Mouse (Mus musculus): ENCODE data around the gene Gcgr. TPM values are rescaled to one million over a fixed set of nuclear protein-coding genes. Genes with fewer than 3 reads are reported as not detected.

Gcgr gene
- 0.07 and 0.18 TPM in 2 replicates for polyA plus RNA-seq (2012; rRNA removed)

DNA sequence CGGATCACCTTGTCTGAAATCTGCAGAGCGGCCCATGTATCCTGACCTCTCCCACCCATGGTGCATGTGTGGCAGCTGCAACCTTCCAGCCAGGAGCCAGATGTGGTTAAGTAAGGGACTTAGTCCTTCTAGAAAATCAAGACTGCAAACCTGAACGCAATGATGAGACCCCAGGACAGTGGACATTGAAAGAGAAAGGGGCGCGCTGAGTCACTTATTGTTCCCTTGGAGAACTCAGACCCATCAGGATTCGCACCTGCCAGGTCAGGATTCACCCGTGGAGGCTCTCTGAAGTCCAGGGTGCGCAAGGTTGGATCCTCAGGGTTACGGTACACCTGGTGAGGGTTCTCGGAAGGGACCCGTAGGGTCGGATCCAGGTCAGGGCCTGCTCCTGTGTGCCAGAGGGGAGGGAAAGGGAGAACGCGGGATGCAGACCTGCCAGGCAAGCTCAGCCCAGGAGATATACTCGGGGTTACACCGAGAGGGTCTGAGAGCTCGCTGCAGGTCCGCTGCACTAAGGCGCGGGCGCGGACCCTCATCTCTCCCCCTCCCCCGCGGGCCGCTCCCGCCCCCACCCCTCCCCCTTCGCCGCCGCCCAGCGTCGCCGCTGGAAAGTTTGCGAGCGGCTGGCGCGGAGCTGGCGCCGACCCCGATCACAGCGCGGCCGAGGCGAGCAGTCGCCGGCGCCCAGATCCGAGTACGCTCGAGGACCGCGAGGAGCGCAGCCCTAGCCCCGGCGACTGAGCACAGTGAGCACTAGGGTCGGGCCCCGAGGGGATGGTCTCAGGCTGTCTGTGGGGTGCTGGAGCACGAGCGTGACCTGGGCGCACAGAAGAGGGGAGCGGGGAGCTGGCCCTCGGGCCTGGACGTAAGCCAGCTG, at the start of gene Gcgr:
Gcgr (plus strand) TSS at position 615 of the 880 bp plus-strand sequence.
- no peaks in the 10 kb centered on the region for H3K27me3 ChIP-seq (ENCODE audit: control insufficient read depth, insufficient read depth, low read length)
- peak within 1 kb of the TSS; percentile 54 for H3K4me3 ChIP-seq (ENCODE audit: control insufficient read depth, low read depth, low read length)
- peaks cover 3% of the 10 kb centered on the region for H3K4me1 ChIP-seq (ENCODE audit: control insufficient read depth, insufficient read depth, low read length)
- no peak within 1 kb of the TSS for H3K27ac ChIP-seq (ENCODE audit: control insufficient read depth, insufficient read depth, low read depth, low read length)
- no peak for TF ChIP-seq POLR2A (IDR thresholded peaks at IDR 0.05; ENCODE audit: control insufficient read depth, low read depth, low read length)
- TF ChIP-seq CTCF (IDR thresholded peaks at IDR 0.05; ENCODE audit: control insufficient read depth, insufficient read depth, insufficient replicate concordance, low read depth, low read length), result no peak
- no peaks in the 10 kb centered on the region for H3K36me3 ChIP-seq (ENCODE audit: control insufficient read depth, insufficient read depth, low read length)

DNA sequence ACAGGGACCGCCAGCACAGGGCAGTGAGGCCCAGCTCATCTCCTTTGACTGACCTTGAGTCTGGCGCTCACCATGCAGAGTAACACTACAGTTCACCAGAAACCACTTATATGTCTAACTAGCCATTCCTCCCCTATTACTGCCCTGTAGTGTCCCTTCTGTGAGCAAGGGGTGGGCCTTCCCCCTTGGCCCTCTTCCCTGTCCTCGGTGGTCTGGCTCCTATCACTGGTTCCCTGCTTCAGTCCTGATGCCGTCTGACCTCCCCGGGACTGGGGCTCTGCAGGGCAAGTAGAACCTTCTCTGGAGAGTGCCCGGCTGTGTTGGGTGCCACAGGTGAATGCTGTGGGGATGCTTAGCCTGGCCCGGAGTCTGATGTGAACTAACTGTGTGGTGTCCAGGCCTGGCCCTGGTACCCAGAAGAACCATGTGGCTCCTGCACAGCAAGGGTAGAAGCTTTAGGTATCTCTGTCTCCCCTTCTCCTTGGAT, 47.0 kb upstream of the Gcgr start:
- 0 out of 2 replicates have a peak overlapping the region, but pooled peaks have one; percentile 92 for H3K4me3 ChIP-seq (ENCODE audit: control insufficient read depth, low read depth, low read length)
- peaks cover 2% of the 10 kb centered on the region for H3K36me3 ChIP-seq (ENCODE audit: control insufficient read depth, insufficient read depth, low read length)
- no peak for TF ChIP-seq CTCF (IDR thresholded peaks at IDR 0.05; ENCODE audit: control insufficient read depth, insufficient read depth, insufficient replicate concordance, low read depth, low read length)
- no peak for TF ChIP-seq POLR2A (IDR thresholded peaks at IDR 0.05; ENCODE audit: control insufficient read depth, low read depth, low read length)
- no peak overlapping the region for H3K27ac ChIP-seq (ENCODE audit: control insufficient read depth, insufficient read depth, low read depth, low read length)
- no peaks in the 10 kb centered on the region for H3K27me3 ChIP-seq (ENCODE audit: control insufficient read depth, insufficient read depth, low read length)
- peaks cover 11% of the 10 kb centered on the region for H3K4me1 ChIP-seq (ENCODE audit: control insufficient read depth, insufficient read depth, low read length)

- TF ChIP-seq POLR2A (IDR thresholded peaks at IDR 0.05; ENCODE audit: control insufficient read depth, low read depth, low read length) (peak; percentile 79), CTCF (IDR thresholded peaks at IDR 0.05; ENCODE audit: control insufficient read depth, insufficient read depth, insufficient replicate concordance, low read depth, low read length) (no peak)
- peak within 1 kb of the TSS; percentile 79 for H3K27ac ChIP-seq (ENCODE audit: control insufficient read depth, insufficient read depth, low read depth, low read length)
- peaks cover 2% of the 10 kb centered on the region for H3K36me3 ChIP-seq (ENCODE audit: control insufficient read depth, insufficient read depth, low read length)
- peaks cover 11% of the 10 kb centered on the region for H3K4me1 ChIP-seq (ENCODE audit: control insufficient read depth, insufficient read depth, low read length)
- peak within 1 kb of the TSS; percentile 92 for H3K4me3 ChIP-seq (ENCODE audit: control insufficient read depth, low read depth, low read length)
- H3K27me3 ChIP-seq (ENCODE audit: control insufficient read depth, insufficient read depth, low read length), result no peaks in the 10 kb centered on the region
Observed at GRCm38 (mm10) chr11:120484265-120484981, 46.1 kb upstream of the Gcgr start, which contains the start of gene Mrpl12. Gene Mrpl12, plus strand, starts transcription at chr11:120484613.

- Histone ChIP-seq H3K36me3 (ENCODE audit: control insufficient read depth, insufficient read depth, low read length) (peaks cover 2% of the 10 kb centered on the region), H3K27me3 (ENCODE audit: control insufficient read depth, insufficient read depth, low read length) (no peaks in the 10 kb centered on the region), H3K27ac (ENCODE audit: control insufficient read depth, insufficient read depth, low read depth, low read length) (no peak overlapping the region), H3K4me3 (ENCODE audit: control insufficient read depth, low read depth, low read length) (peak overlapping the region; percentile 92), H3K4me1 (ENCODE audit: control insufficient read depth, insufficient read depth, low read length) (peaks cover 11% of the 10 kb centered on the region)
- TF ChIP-seq CTCF (IDR thresholded peaks at IDR 0.05; ENCODE audit: control insufficient read depth, insufficient read depth, insufficient replicate concordance, low read depth, low read length) (no peak), POLR2A (IDR thresholded peaks at IDR 0.05; ENCODE audit: control insufficient read depth, low read depth, low read length) (no peak)
Observed at GRCm38 (mm10) chr11:120485251-120485650, 45.2 kb upstream of the Gcgr start.

- Histone ChIP-seq H3K36me3 (ENCODE audit: control insufficient read depth, insufficient read depth, low read length) (no peaks in the 10 kb centered on the region; the same call in 1 of the 2 replicates), H3K27ac (ENCODE audit: control insufficient read depth, insufficient read depth, low read depth, low read length) (no peak overlapping the region), H3K4me3 (ENCODE audit: control insufficient read depth, low read depth, low read length) (no peak overlapping the region), H3K27me3 (ENCODE audit: control insufficient read depth, insufficient read depth, low read length) (no peaks in the 10 kb centered on the region), H3K4me1 (ENCODE audit: control insufficient read depth, insufficient read depth, low read length) (peaks cover 22% of the 10 kb centered on the region)
- TF ChIP-seq CTCF (IDR thresholded peaks at IDR 0.05; ENCODE audit: control insufficient read depth, insufficient read depth, insufficient replicate concordance, low read depth, low read length), result no peak
- no peak for TF ChIP-seq POLR2A (IDR thresholded peaks at IDR 0.05; ENCODE audit: control insufficient read depth, low read depth, low read length)
Observed at GRCm38 (mm10) chr11:120488516-120488915, 42.0 kb upstream of the Gcgr start.

GRCm38 (mm10) chr11:120489054-120489761, 41.3 kb upstream of the Gcgr start:
- Histone ChIP-seq H3K27ac (ENCODE audit: control insufficient read depth, insufficient read depth, low read depth, low read length) (no peak overlapping the region), H3K4me3 (ENCODE audit: control insufficient read depth, low read depth, low read length) (no peak overlapping the region), H3K4me1 (ENCODE audit: control insufficient read depth, insufficient read depth, low read length) (peaks cover 16% of the 10 kb centered on the region), H3K27me3 (ENCODE audit: control insufficient read depth, insufficient read depth, low read length) (no peaks in the 10 kb centered on the region), H3K36me3 (ENCODE audit: control insufficient read depth, insufficient read depth, low read length) (no peaks in the 10 kb centered on the region; the same call in 1 of the 2 replicates)
- TF ChIP-seq CTCF (IDR thresholded peaks at IDR 0.05; ENCODE audit: control insufficient read depth, insufficient read depth, insufficient replicate concordance, low read depth, low read length), result peak; percentile 76
- TF ChIP-seq POLR2A (IDR thresholded peaks at IDR 0.05; ENCODE audit: control insufficient read depth, low read depth, low read length), result no peak
